Mouse (Mus musculus) liver, embryonic 14.5 days (tissue): Measurements from ENCODE around the gene Spryd4. TPM values are rescaled to one million over a fixed set of nuclear protein-coding genes. Genes with fewer than 3 reads are reported as not detected.
"Not testable (repeated sequence)": the region's sequence is repeated elsewhere in the genome, so short reads cannot be mapped to it uniquely, and the experiment has no call there.

Experiments
- ATAC-seq: fragments of 200-750 bp; cut with Nextera tagmentation; 2 replicates; pipeline ENCODE4 v1.8.0; 2017; ENCODE audit warnings: moderate number of reproducible peaks, mild to moderate bottlenecking, moderate library complexity; ENCODE audit not compliant: insufficient read depth
- DNase-seq, 3 experiments: peaks; one replicate each; pipeline ENCODE4 v3.0.0-alpha.2; 2012 to 2013; ENCODE audit warnings: low read depth in 3 of 3, low spot score in 3 of 3
- H3K27ac ChIP-seq: fragments of 300-500 bp; sonication (generic); 2 replicates; pipeline ENCODE4 v1.5.1; 2014; ENCODE audit warnings: moderate library complexity, mild to moderate bottlenecking, control low read depth, inconsistent platforms
- H3K27me3 ChIP-seq: fragments of 300-500 bp; sonication (generic); 2 replicates; pipeline ENCODE4 v1.6.1; 2014; ENCODE audit warnings: mild to moderate bottlenecking, low read length, moderate library complexity; ENCODE audit not compliant: control insufficient read depth, insufficient read depth
- H3K36me3 ChIP-seq: fragments of 300-500 bp; sonication (generic); replicated peaks from 2 replicates; pipeline ENCODE4 v1.6.1; 2014; ENCODE audit warnings: low read depth; ENCODE audit not compliant: control insufficient read depth, insufficient read depth
- H3K4me1 ChIP-seq, 2 experiments: fragments of 200-500 bp in 1 of 2; fragments of 300-500 bp in 1 of 2; sonication (generic) in 1 of 2; replicated peaks; 2 replicates each; pipeline ENCODE4 v1.6.1; 2012 to 2014; ENCODE audit warnings: antibody characterized with exemption in 1 of 2, inconsistent platforms in 1 of 2, low read length in 1 of 2; ENCODE audit not compliant: control insufficient read depth in 2 of 2, insufficient read depth in 2 of 2
- H3K4me2 ChIP-seq: fragments of 300-500 bp; sonication (generic); 2 replicates; pipeline ENCODE4 v1.6.1; 2014; ENCODE audit warnings: low read depth, mild to moderate bottlenecking, control low read depth, moderate library complexity
- H3K4me3 ChIP-seq, 2 experiments: fragments of 200-500 bp in 1 of 2; fragments of 300-500 bp in 1 of 2; sonication (generic) in 1 of 2; 2 replicates each; pipeline ENCODE4 v1.5.1; 2012 to 2014; ENCODE audit warnings: low read depth in 2 of 2, low read length in 2 of 2, mild to moderate bottlenecking in 2 of 2, control low read depth in 1 of 2, inconsistent platforms in 1 of 2, moderate library complexity in 1 of 2; ENCODE audit not compliant: insufficient read depth in 1 of 2
- H3K9ac ChIP-seq: fragments of 300-500 bp; sonication (generic); replicated peaks from 2 replicates; pipeline ENCODE4 v1.6.1; 2014; ENCODE audit warnings: mild to moderate bottlenecking, control low read depth, moderate library complexity
- H3K9me3 ChIP-seq: fragments of 300-500 bp; sonication (generic); 2 replicates; pipeline ENCODE4 v1.6.1; 2016; ENCODE audit warnings: low read length, mixed read lengths; ENCODE audit not compliant: control insufficient read depth
- CTCF ChIP-seq: IDR thresholded peaks from 2 replicates; pipeline ENCODE4 v1.5.1; 2016; ENCODE audit warnings: antibody characterized with exemption, low read depth, control low read depth
- EP300 ChIP-seq: IDR thresholded peaks from 2 replicates; pipeline ENCODE4 v1.6.1; 2016; ENCODE audit warnings: antibody characterized with exemption, low read depth
- WGBS: fragments of 180-500 bp; shearing (Covaris S2); extraction: QIAGEN DNeasy Blood & Tissue Kit; methylation state at CpG from one replicate; pipeline ENCODE4 v1.1.7; 2014; ENCODE audit not compliant: insufficient replicate concordance; 5-methylcytosine and 5-hydroxymethylcytosine counted together
- polyA plus RNA-seq, 2 experiments: library from polyadenylated mRNA; depleted of rRNA in 1 of 2; stranded (reverse) in 1 of 2; unstranded in 1 of 2; fragments of >200 nt; fragmentation: Nextera tagmentation in 1 of 2; extraction: Ambion mirVana in 1 of 2; gene quantifications; 2 replicates each; pipeline versions ENCODE4 v1.2.1 to v1.2.3; 2012 to 2014

The Spryd4 gene
- polyA plus RNA-seq, 2 experiments: 12.9 to 20.8 TPM

- Histone ChIP-seq H3K9ac (peak overlapping the region; percentile 44), H3K9me3 (no peaks in the 10 kb centered on the region), H3K4me2 (peak overlapping the region; percentile 97), H3K27ac (no peak overlapping the region), H3K27me3 (peaks cover 26% of the 10 kb centered on the region), H3K36me3 (no peaks in the 10 kb centered on the region), H3K4me1 (peaks cover 0 to 5% of the 10 kb centered on the region in 2 experiments; a peak in 2 of 4 replicates), H3K4me3 (peak overlapping the region; percentile 46 to 70)
- ATAC-seq: peak; percentile 88
- 2% methylated on average over 75 of the region's 79 CpGs for WGBS
- no peak for DNase-seq
- TF ChIP-seq EP300 (no peak), CTCF (no peak)
These were observed 16.8 kb downstream of the Spryd4 start for GRCm38 (mm10) chr10:128194551-128195461.

- Histone ChIP-seq H3K9me3 (no peaks in the 10 kb centered on the region), H3K9ac (peak within 1 kb of the TSS; percentile 44), H3K27ac (no peak within 1 kb of the TSS), H3K4me2 (peak within 1 kb of the TSS; percentile 97), H3K27me3 (peaks cover 26% of the 10 kb centered on the region), H3K4me3 (peak within 1 kb of the TSS; percentile 57 to 70), H3K4me1 (peaks cover 0 to 5% of the 10 kb centered on the region in 2 experiments; a peak in 2 of 4 replicates), H3K36me3 (no peaks in the 10 kb centered on the region)
- ATAC-seq (peak; percentile 95), DNase-seq (peak; percentile 72 to 92 (median 76))
- under 1% methylated on average over 46 of the region's 46 CpGs for WGBS
- TF ChIP-seq EP300: no peak
- TF ChIP-seq CTCF: no peak
These were observed 17.5 kb downstream of the Spryd4 start, which contains the start of gene Gls2 for GRCm38 (mm10) chr10:128194024-128194550. Gls2 (plus strand) TSS chr10:128194457.

- TF ChIP-seq EP300 (no peak), CTCF (no peak)
- 80% methylated on average over 6 of the region's 6 CpGs for WGBS
- peak overlapping the region; percentile 97 for H3K4me2 ChIP-seq
These were observed 18.5 kb downstream of the Spryd4 start for GRCm38 (mm10) chr10:128193113-128193512.

DNA sequence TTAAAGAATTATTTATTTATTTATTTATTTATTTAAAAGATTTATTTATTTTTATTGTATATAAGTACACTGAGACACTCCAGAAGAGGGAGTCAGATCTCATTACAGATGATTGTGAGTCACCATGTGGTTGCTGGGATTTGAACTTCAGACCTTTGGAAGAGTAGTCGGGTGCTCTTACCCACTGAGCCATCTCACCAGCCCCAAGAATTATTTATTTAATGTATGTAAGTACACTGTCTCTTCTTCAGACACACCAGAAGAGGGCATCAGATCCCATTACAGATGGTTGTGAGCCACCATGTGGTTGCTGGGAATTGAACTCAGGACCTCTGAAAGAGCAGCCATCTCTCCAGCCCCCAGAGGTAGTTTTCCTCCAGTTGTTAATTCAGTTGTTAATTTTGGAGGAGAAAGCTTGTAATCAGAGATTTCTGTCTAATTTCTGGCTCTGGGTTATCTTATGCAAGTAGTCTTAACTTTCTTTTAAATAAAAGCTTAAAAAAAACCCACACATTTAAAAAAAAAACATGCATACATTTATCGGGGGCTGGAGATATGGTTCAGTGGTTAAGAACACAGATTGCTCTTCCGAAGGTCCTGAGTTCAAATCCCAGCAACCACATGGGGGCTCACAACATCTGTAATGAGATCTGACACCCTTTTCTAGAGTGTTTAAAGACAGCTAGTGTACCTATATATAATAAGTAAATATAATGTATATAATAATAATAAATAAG, 19.4 kb downstream of the Spryd4 start:
- 76% methylated on average over 3 of the region's 3 CpGs for WGBS
- DNase-seq: not testable (repeated sequence)
- H3K27me3 ChIP-seq: peaks cover 26% of the 10 kb centered on the region

More at GRCm38 (mm10) chr10:128193113-128193512, 18.5 kb downstream of the Spryd4 start:
- ATAC-seq (no peak), DNase-seq (no peak)
- Histone ChIP-seq H3K4me3 (no peak overlapping the region), H3K36me3 (no peaks in the 10 kb centered on the region), H3K27me3 (peaks cover 26% of the 10 kb centered on the region), H3K4me1 (peaks cover 0 to 7% of the 10 kb centered on the region in 2 experiments; a peak in 3 of 4 replicates), H3K9me3 (no peaks in the 10 kb centered on the region), H3K27ac (no peak overlapping the region), H3K9ac (no peak overlapping the region)

More for the DNA sequence above, 19.4 kb downstream of the Spryd4 start:
- H3K9me3 ChIP-seq, H3K4me3 ChIP-seq, H3K4me2 ChIP-seq, H3K36me3 ChIP-seq, H3K4me1 ChIP-seq, H3K9ac ChIP-seq, ATAC-seq, H3K27ac ChIP-seq: not testable (repeated sequence)
